Mouse (Mus musculus) heart, embryonic 14.5 days (tissue): Measurements from ENCODE around the gene Klhl34. TPM values are rescaled to one million over a fixed set of nuclear protein-coding genes. Genes with fewer than 3 reads are reported as not detected.

Source experiments
- polyA plus RNA-seq: library from polyadenylated mRNA; unstranded; fragments of >200 nt; fragmentation: Nextera tagmentation; extraction: Ambion mirVana; gene quantifications from 2 replicates; pipeline ENCODE4 v1.2.1, GENCODE M21; 2014

The Klhl34 gene
- polyA plus RNA-seq, 1 experiment from 2014 or later: 0.27 TPM

Other genes starting within 250 kb of the Klhl34 start
- 2.9 and 3.1 TPM in 2 replicates for gene Yy2, start 249.4 kb upstream of the Klhl34 start, polyA plus RNA-seq
- 14.8 and 14.9 TPM in 2 replicates for gene Mbtps2, start 219.7 kb upstream of the Klhl34 start, polyA plus RNA-seq
- gene Smpx, start 119.5 kb upstream of the Klhl34 start, polyA plus RNA-seq: 893 and 934 TPM in 2 replicates
- gene Cnksr2, start 224.9 kb downstream of the Klhl34 start, polyA plus RNA-seq: 0.26 and 0.34 TPM in 2 replicates